Mouse (Mus musculus) kidney, adult 2 months (tissue): ENCODE measurements at regions not wholly inside any gene's neighbourhood (a gene's known extent, or its start where the extent isn't known, plus 50 kb on each side); places are given as distances from the start of the nearest gene placed in this dataset.

Source experiments
- CTCF ChIP-seq: fragments of 200-500 bp; conservative IDR thresholded peaks from 2 replicates; pipeline ENCODE4 v1.5.1; 2011; ENCODE audit warnings: low read depth, mild to moderate bottlenecking, control low read depth, low read length, moderate library complexity, mixed read lengths; ENCODE audit not compliant: insufficient read depth, insufficient read length
- POLR2A ChIP-seq: fragments of 200-500 bp; IDR thresholded peaks from one replicate; pipeline ENCODE4 v1.6.1; 2011; ENCODE audit warnings: low read depth, low read length, control low read depth

DNA sequence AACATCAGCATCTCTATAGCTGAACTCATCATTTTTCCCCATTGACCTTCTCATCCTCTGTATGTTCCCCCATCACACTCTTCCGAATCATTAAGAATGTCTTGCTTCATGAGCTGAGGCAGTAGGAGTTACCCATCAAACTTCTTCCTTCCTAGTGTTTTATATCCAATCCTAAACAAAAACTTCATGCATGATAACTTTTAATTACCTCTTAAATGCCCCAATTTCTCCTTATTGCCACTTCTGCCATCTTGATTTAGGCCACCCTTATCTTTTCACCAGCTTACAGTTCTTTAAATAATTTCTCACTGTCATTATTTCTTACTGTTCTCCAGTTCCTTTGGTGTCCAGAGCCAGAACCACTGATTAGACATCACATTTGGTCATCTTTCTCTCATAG, 277.9 kb upstream of the Fbxo33 start:
- TF ChIP-seq CTCF, result no peak
- no peak for TF ChIP-seq POLR2A
